ENCODE assay signal across 9 mouse cellular contexts in genomic region chr17:5201859-5202598, GRCm38 (mm10).
A peak's percentile ranks its signal among the peaks of the same experiment; 100 is the strongest.
DNase-seq lines count a peak whose midpoint lies in the region; ATAC-seq and TF ChIP-seq lines count a peak whose summit lies in the region.
"Had no signal": no experiment of that assay in that cellular context is flagged by ENCODE, and none has a peak within 500 bp of the region (broad histone marks: within the 10 kb centered on the region; RNA-seq: fewer than 3 reads in every experiment).

No protein-coding gene starts in this region.

- H3K9ac ChIP-seq in hindbrain, embryonic 16.5 days (ENCODE audit: low read depth, low read length) = no peak overlapping the region
- no peak overlapping the region for H3K9ac ChIP-seq in midbrain, embryonic 14.5 days (replicated peaks; ENCODE audit: low read length)
- H3K9ac ChIP-seq: embryonic facial prominence, embryonic 13.5 days had no signal

- no peak overlapping the region for H3K27ac ChIP-seq in hindbrain, embryonic 10.5 days
- no peak overlapping the region for H3K27ac ChIP-seq in hindbrain, embryonic 16.5 days (ENCODE audit: low read depth, low read length)
- H3K27ac ChIP-seq in left cerebral cortex, adult 2 months = peak overlapping the region; percentile 42
- no peak overlapping the region for H3K27ac ChIP-seq in midbrain, embryonic 14.5 days (replicated peaks; ENCODE audit: low read depth, low read length)
- H3K27ac ChIP-seq: embryonic facial prominence, embryonic 13.5 days had no signal

- intact Hi-C loops in heart, postnatal 10 days (cut with DNase I) = loop anchor here (2.0 to 5.0 kb wide), 2 partner anchors 45 to 195 kb away; no protein-coding TSS in a partner anchor
- intact Hi-C loops in left cerebral cortex, adult 2 months (cut with DNase I) = loop anchor here (1.0 to 5.0 kb wide), 2 partner anchors 195 to 295 kb away; no protein-coding TSS in a partner anchor

- no peaks in the 10 kb centered on the region for H3K27me3 ChIP-seq in hindbrain, embryonic 10.5 days (ENCODE audit: insufficient read depth, poor library complexity, severe bottlenecking)
- H3K27me3 ChIP-seq in hindbrain, embryonic 16.5 days (replicated peaks; ENCODE audit: control insufficient read depth, insufficient read depth, low read length) = no peaks in the 10 kb centered on the region
- H3K27me3 ChIP-seq in midbrain, embryonic 14.5 days (ENCODE audit: control insufficient read depth, insufficient read depth, low read length) = no peaks in the 10 kb centered on the region
- H3K27me3 ChIP-seq: embryonic facial prominence, embryonic 13.5 days had no signal

- H3K9me3 ChIP-seq in hindbrain, embryonic 10.5 days = no peaks in the 10 kb centered on the region
- no peaks in the 10 kb centered on the region for H3K9me3 ChIP-seq in hindbrain, embryonic 16.5 days (ENCODE audit: control insufficient read depth, low read length)
- H3K9me3 ChIP-seq in midbrain, embryonic 14.5 days (ENCODE audit: control insufficient read depth, low read length) = no peaks in the 10 kb centered on the region
- H3K9me3 ChIP-seq: embryonic facial prominence, embryonic 13.5 days had no signal

- peaks cover 22% of the 10 kb centered on the region for H3K4me1 ChIP-seq in hindbrain, embryonic 10.5 days (replicated peaks)
- H3K4me1 ChIP-seq in hindbrain, embryonic 16.5 days (ENCODE audit: control insufficient read depth, insufficient read depth, low read depth, low read length) = peaks cover 24% of the 10 kb centered on the region
- H3K4me1 ChIP-seq in midbrain, embryonic 14.5 days (ENCODE audit: control insufficient read depth, insufficient read depth, low read length) = peaks cover 11% of the 10 kb centered on the region; the same call in 1 of the 2 replicates

- no peaks in the 10 kb centered on the region for H3K36me3 ChIP-seq in hindbrain, embryonic 10.5 days
- no peaks in the 10 kb centered on the region for H3K36me3 ChIP-seq in hindbrain, embryonic 16.5 days (ENCODE audit: control insufficient read depth, insufficient read depth, low read length)
- H3K36me3 ChIP-seq in midbrain, embryonic 14.5 days (ENCODE audit: control insufficient read depth, insufficient read depth, low read length) = no peaks in the 10 kb centered on the region
- H3K36me3 ChIP-seq: embryonic facial prominence, embryonic 13.5 days had no signal

- H3K4me3 ChIP-seq in hindbrain, embryonic 10.5 days = no peak overlapping the region
- H3K4me3 ChIP-seq in hindbrain, embryonic 16.5 days (ENCODE audit: low read length) = no peak overlapping the region
- H3K4me3 ChIP-seq in left cerebral cortex, adult 2 months = no peak overlapping the region
- H3K4me3 ChIP-seq in midbrain, embryonic 14.5 days (replicated peaks; ENCODE audit: low read depth, low read length) = no peak overlapping the region
- H3K4me3 ChIP-seq: embryonic facial prominence, embryonic 13.5 days had no signal

- ATAC-seq in hindbrain, embryonic 16.5 days = no peak
- no peak for ATAC-seq in midbrain, embryonic 14.5 days (ENCODE audit: low FRiP score, low TSS enrichment)

- WGBS in hindbrain, embryonic 10.5 days = 89% methylated on average over 6 of the region's 6 CpGs
- WGBS in hindbrain, embryonic 16.5 days = 80% methylated on average over 6 of the region's 6 CpGs
- 84% methylated on average over 6 of the region's 6 CpGs for WGBS in midbrain, embryonic 14.5 days

- no peak overlapping the region for H3K4me2 ChIP-seq in hindbrain, embryonic 16.5 days (ENCODE audit: low read length)
- no peak overlapping the region for H3K4me2 ChIP-seq in midbrain, embryonic 14.5 days (ENCODE audit: low read length)
- H3K4me2 ChIP-seq: embryonic facial prominence, embryonic 13.5 days had no signal

- DNase-seq in hindbrain, embryonic 10.5 days (ENCODE audit: low spot score) = peak; percentile 37
- peak; percentile 79 for DNase-seq in ES-CJ7 (ENCODE audit: low read depth, low spot score)
- DNase-seq in embryo, embryonic 10.5 days (ENCODE audit: low spot score) = peak; percentile 81
- peak; percentile 78 to 83 for DNase-seq in heart, postnatal 10 days
- DNase-seq in left cerebral cortex, adult 2 months (ENCODE audit: extremely low spot score in 1 of 2, low spot score in 2 of 2) = peak; percentile 38 to 60
- DNase-seq in midbrain, embryonic 14.5 days = peak; percentile 81
- DNase-seq in thymus, postnatal 4 days = peak; percentile 63

- TF ChIP-seq CTCF in left cerebral cortex, adult 2 months (IDR thresholded peaks at IDR 0.05) = peak; percentile 88
